Mouse (Mus musculus) heart, postnatal 25 days (tissue): ENCODE measurements around the gene H2-DMb2. TPM values are rescaled to one million over a fixed set of nuclear protein-coding genes. Genes with fewer than 3 reads are reported as not detected.

Source experiments
- DNase-seq: peaks from one replicate; pipeline ENCODE4 v3.0.0; 2022; ENCODE audit warnings: low spot score
- intact Hi-C: fragments of 180-260 bp; cut with DNase I; formaldehyde crosslinking; loops from one replicate; pipeline ENCODE4 v1.15.1; 2025
- total RNA-seq, 2 experiments: library from RNA; stranded (reverse); gene quantifications; 2 replicates each; pipeline ENCODE4 v1.2.3; 2021

Gene H2-DMb2
- total RNA-seq, 2 experiments from 2014 or later: 0.91 to 1.6 TPM

DNA sequence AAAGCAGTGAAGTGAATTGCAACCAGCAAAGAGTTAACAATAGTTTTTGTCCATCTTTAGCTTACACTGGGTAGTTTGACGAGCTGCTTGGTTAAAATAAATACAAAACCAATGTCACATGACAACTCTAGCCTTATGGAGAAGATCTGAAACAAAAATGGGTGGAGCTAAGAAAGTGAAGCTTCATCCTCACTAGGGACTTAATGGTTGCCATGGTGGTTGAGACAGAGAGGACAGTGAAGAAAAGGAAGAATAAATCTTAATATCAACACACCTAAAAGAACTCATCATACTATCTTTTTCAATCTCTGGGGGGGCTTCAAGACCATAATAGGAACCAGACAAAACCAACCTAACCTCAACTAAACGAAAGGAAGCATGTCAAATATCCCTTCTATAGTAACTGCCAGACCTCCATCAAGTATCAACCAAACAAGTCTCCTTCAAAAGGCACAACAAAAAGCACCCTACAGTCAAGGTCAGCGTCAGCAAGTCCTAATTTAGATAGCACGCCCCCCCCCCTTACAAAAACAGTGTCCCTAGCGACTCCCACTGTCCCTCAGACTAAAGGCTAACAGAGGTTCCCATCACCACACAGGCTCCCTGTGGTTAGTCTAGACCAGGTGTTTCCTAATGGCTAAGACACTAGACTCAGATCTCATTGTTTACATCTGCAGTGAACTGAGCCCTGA is 25.5 kb upstream of the H2-DMb2 start:
- intact Hi-C loops: loop anchor here (5.0 kb wide), 1 partner anchor 90 kb away; the partner anchor contains the start of gene H2-Ke6
- no peak for DNase-seq

DNA sequence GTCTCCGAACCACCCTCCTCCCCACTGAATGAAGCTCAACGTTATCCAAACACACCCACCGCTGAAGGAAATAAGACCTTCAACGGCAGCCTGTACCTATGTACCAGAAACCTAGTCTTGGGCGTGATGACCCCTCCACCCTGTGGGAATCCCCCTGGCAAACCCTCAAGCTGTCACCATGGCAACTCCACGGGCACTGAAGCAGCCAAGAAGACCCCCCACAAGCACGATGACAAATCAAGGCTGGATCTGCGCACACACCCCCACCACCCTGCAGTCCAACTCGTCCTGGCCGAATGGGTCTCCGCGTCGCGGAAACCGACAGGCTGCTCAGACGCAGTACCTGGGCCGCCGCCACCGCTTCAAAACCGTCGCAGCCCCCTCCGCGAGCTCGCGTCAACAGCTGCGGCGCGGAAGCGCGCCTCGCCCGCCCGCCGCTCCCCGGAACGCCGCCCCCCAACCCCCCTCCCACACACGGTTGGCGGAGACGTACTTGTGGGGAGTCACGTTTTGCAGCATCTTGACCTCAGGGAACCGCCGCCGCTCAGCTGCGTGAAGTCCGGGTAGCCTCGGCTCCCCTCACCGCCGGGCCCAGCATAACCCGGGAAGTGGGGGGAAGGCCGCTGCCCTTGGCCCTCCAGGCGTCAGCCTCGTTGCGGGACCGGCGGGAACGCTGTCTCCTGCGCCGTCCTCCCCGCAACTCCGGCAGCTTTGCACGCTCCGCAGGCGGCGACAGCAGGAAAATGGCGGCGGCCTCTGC is 24.8 kb upstream of the H2-DMb2 start:
- intact Hi-C loops: loop anchor here (5.0 kb wide), 1 partner anchor 91 kb away; the partner anchor contains the start of gene H2-Ke6
- no peak for DNase-seq

DNA sequence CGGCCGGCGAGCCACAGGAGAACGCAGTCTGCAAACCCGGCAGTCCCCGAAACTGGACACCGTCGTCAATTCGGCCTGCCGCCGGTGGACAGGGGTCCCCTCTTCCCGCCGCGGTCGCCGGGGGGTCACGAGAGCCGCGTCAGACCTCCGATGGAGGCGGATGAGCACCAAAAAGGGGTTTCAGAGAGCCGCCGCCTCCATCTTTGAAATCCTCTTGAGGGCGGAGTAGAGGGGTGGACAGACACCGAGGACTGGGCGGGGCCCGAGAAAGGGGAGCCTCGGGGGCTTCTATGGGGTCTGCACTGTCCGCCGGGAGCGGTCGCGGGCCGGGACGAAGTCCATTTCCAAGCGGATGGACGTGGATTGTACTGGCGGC is 24.2 kb upstream of the H2-DMb2 start:
- DNase-seq: no peak
- intact Hi-C loops: loop anchor here (5.0 kb wide), 1 partner anchor 92 kb away; the partner anchor contains the start of gene H2-Ke6

DNA sequence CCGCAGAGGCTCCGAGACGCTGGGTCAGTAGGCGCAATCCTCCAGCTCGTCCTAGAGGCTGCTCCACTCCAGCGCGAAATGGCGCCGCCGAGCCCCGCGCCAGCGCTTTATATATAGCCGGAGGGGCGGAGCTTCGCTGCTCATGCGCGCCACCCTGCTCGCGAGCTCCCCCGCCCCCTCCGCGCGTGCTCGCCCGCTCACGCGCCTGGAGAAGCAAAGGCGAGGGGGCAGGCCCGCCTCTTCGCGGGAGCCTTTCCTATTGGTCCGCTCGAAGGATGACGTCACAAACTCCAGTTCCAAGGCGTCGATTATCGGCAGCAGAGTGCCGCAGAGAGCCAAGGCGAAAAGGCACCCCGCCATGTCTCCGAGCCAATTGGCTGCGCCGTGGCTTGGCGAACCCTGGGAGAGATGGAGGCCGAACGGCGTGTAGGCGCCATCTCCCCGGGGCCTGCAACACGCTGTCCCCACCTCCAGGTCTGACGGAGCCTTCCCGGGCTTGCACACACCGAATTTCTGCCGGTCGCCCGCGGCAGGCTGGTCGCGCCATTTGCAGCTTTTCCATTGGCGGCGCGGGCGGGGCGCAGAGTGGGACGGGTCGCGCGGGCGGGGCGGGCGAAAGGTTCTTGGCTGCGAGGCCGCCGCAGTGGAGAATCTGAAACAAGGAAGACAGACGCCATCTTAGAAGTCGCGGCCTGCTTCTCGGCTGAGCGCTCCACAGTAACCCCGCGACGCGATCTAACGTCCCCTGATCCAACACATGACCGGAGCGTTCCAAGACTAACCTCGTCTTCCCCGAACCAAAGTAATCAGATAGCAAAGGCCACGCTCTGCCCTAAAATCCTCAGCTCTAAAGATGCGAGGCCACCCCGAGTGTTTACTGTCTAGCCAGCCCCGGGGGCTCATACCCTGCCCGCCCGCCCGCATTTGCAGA is 23.6 kb upstream of the H2-DMb2 start, which contains the start of gene H2-DMa:
Gene H2-DMa (plus strand): TSS at position 293 of the 931 bp plus-strand sequence.
- intact Hi-C loops: loop anchor here (5.0 to 10.0 kb wide), 2 partner anchors 92 to 465 kb away; partner anchors contain the start of genes Gpsm3 and H2-Ke6
- peak; percentile 99 for DNase-seq

DNA sequence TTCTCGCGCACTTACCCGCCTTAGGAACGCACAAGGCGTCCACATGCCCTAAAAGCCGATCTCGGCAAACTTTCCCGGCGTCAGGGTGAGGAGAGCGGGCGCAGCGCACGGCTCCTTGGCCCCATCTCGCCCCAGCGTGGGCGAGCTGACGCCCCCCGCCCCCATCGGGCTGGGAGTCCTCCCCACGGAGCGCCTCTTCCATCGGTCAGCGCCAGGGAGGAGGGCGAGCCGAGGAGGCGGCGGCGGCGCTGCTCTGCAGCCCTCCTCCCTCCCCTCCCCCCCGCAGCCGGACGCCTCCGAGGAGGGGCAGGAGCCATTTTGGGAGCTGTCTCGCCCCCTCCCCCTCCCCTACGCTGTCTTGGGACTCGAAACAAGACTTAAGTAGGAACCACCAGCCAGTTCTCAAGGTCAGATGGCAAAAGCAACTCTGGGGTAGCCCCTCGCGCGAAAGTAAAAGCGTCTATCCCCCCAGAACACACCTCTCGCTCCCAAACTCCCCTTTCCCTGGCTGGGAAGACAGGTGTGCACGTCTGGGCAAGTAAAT is 22.9 kb upstream of the H2-DMb2 start:
- intact Hi-C loops: loop anchor here (10.0 kb wide), 1 partner anchor 465 kb away; the partner anchor contains the start of gene Gpsm3

DNA sequence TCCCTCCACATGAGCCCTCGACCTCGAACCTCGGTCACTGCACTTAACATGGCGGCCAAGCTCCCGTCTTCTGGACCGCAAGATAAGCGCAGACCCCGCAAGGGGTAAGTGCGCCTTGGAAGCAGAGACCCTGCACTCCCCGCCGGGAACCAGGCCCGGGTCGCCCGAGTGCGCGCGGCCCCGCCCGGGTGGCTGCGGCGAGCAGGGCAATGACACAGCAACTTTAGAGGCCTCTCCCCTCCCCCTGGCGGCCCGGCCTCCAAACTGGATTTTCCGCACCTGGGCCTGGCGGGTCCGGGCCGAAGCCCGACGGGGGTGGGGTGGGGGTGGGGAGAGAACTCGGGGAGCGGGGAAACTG is 22.3 kb upstream of the H2-DMb2 start:
- peak; percentile 80 for DNase-seq
- intact Hi-C loops: loop anchor here (10.0 kb wide), 1 partner anchor 464 kb away; the partner anchor contains the start of gene Gpsm3

More for the DNA sequence above, 22.9 kb upstream of the H2-DMb2 start:
- peak; percentile 82 for DNase-seq

DNA sequence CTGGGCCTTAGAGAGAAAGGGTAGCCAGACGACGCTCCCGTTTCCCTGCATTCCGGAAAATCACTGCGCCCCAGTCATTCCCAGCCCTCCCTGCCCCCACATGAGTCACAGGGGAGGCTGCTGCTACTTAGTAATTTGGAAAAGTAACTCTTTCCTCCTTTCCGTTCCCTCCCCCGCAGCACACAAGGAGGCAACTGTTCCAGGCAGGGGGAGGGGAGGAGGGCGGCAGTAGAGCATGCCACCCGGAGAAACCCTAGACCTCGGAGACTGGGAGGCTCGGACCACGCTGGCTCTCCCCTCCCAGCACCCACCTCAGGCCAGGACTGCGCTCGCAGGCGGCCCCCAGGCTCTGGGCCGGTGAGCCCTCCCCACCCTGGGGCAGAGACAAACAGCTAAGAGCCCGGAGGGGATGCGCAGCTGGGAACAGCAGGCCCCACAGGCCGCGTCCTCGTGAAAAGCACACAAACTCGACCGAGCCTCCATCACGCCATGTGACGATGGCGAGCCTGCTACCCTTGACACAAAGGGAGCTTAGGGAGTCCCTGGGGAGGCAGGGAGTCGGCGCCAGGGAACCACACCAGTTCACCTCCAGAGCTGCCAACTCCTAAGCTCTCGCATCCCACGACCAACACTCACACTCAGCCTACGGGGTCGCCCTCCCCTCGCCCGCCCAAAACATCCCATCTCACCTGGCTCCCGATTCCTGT is 21.8 kb upstream of the H2-DMb2 start:
- intact Hi-C loops: loop anchor here (10.0 kb wide), 1 partner anchor 463 kb away; the partner anchor contains the start of gene Gpsm3

DNA sequence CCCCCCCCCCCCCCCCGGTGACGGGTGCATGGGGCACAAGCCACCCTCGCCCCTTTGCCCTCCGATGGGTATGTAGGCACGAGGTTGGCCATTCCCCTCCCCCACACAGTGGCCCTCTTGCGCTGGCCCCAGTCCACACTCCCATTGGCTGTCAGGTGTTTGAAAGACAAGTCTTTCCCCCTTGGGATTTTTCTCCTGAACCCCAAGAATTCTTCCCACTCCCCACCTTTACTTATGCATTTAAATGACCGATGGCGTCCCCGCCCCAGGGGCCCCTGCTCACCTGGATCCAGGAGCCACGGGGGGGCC is 21.3 kb upstream of the H2-DMb2 start:
- intact Hi-C loops: loop anchor here (10.0 kb wide), 1 partner anchor 463 kb away; the partner anchor contains the start of gene Gpsm3
- DNase-seq: no peak

More for the DNA sequence above, 21.8 kb upstream of the H2-DMb2 start:
- peak; percentile 86 for DNase-seq

DNA sequence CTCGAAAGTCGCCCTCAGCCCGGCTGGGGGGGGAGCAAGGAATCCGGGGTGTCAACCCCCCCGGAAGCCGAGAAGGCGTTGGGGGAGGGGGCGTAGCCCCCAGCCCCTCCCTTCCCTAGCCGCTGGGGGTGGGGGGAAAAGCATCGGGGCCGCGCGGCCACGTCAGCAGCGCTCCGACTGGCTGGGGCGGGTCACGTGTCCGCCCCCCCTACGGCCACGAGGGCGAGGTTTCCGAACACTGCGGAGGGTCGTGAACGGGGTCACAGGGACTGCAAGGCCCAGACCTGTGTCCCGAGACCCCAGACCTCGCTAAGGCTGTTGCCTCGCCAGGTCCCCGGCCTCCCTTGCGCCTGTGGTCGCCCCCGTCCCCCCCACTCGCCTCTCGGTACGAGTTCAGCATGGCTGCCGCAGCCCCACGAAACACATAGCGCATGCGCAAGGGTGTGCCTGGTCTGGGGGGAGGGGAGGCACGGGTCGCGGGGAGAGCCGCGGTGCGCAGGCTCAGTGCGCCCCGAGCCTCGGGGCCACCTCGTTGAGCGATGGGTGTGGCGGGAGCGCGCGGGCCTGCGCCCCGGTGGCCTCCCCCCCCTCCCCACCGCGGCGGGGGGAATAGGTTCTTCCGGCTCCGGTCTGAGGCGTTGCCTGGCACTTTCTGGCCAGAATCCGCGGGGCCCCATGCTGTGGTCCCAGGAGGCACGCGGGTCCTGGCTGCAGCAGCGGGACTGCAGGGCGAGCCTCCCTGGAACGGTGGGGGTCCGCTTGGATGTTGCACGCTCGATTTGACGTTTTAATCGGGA is 20.7 kb upstream of the H2-DMb2 start, which contains the start of gene Brd2:
Gene Brd2 (minus strand): TSS at position 447 of the 797 bp plus-strand sequence.
- intact Hi-C loops: loop anchor here (10.0 kb wide), 1 partner anchor 462 kb away; the partner anchor contains the start of gene Gpsm3
- peak; percentile 96 for DNase-seq

DNA sequence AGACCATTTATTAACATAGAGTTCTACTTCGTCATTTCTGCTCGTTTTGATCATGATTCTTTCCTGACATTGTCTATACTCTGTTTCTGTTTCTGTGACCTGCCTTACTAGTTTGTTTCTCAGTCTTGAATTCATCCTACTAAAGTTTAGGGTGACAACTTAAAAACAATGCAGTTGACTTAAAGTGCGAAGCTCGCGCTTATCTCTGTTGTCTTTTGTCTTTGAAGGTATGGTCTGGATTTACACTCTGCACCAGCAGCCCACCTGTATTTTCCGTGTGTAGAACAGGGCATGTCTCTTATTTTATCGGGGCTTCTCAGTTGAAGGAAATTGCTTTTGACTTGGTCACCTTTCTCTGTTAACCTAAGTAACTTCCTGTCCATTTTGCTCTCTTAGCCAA is 20.0 kb upstream of the H2-DMb2 start:
- DNase-seq: no peak
- intact Hi-C loops: loop anchor here (10.0 kb wide), 1 partner anchor 462 kb away; the partner anchor contains the start of gene Gpsm3

DNA sequence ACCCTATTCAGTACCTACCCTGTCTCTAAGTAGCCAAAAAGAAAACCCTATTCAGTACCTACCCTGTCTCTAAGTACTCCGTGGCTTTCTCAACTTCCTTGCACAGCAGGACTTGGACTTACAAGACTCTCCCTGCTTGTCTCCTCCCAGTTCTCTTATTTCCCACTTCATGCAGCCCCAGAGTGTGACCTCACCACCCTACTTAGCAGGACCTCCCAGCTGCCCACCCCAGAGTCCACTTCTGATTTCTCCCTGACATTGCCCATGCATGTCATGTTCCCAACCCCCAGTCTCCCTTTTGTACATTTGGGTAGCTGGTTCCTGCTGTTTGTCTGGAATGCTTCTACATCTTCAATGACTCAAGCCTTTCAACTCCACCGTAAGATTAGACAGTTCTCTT is 19.6 kb upstream of the H2-DMb2 start:
- DNase-seq: no peak
- intact Hi-C loops: loop anchor here (10.0 kb wide), 1 partner anchor 461 kb away; the partner anchor contains the start of gene Gpsm3

DNA sequence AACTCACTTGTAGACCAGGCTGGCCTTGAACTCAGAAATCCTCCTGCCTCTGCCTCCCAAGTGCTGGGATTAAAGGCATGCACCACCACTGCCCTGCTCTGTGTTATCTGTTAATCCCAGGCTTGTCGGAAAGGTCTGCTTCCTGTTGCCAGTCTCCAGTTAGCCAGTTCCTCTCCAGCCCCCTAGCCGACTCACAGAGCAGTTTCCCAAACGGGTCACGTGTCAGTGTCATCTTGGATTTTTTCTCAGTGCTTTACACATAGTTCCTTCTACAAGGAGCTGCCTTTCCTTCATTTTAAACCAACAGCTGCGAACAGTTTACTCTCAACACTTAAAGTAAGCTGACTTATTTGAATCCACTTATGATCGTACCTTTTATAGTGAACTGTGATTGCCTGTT is 18.5 kb upstream of the H2-DMb2 start:
- no peak for DNase-seq

DNA sequence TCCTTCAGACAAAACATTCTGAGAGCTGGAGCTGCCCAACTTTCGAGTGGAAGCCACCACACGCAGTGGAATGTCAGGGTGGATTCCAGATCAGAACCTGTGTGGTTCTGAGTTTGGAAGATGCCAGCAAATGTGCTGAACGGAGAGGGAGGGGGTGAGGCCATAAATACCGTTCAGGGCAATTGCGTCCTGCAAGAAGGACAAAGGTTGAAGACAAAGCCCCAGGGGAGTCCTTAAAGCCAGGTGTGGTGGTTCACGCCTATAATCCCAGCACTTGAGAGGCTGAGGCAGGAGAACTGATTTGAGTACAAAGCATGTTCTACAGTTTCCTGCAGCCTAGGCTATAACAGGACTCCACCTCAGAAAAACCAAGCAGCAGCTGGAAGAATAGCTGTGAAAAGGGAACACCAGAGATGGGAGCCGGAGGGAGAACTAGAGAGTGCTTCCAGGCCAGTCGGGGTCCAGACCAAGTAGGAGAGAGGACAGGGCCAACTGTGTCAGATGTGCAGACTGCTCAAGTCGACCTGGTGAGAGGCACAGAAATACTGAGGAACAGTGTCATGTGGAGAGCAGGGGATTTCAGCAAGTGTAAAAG is 16.2 kb upstream of the H2-DMb2 start:
- no peak for DNase-seq
- intact Hi-C loops: loop anchor here (10.0 kb wide), 1 partner anchor 458 kb away; the partner anchor contains the start of gene Gpsm3

More for the DNA sequence above, 18.5 kb upstream of the H2-DMb2 start:
- intact Hi-C loops: loop anchor here (10.0 kb wide), 1 partner anchor 460 kb away; the partner anchor contains the start of gene Gpsm3

DNA sequence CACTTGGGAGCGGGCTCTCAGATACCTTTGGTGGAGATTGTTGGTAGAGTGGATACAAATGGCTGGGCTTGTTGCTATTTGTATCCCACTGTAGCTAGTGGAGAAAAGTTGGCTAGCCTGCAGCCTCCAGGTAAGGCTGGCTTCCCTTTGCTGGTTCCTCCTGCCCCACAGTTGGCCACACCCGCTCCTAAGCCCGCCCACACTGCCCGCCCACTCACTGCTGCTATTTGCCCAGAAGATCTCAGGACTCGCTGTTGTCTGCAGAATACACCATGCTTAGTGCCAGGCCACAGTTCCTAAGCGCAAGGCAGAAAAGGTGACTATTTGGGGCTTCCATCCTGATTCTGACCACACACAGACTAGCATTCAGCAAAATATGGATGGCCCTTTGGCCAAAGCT is 15.6 kb upstream of the H2-DMb2 start:
- intact Hi-C loops: loop anchor here (10.0 kb wide), 1 partner anchor 457 kb away; the partner anchor contains the start of gene Gpsm3
- DNase-seq: peak; percentile 23

DNA sequence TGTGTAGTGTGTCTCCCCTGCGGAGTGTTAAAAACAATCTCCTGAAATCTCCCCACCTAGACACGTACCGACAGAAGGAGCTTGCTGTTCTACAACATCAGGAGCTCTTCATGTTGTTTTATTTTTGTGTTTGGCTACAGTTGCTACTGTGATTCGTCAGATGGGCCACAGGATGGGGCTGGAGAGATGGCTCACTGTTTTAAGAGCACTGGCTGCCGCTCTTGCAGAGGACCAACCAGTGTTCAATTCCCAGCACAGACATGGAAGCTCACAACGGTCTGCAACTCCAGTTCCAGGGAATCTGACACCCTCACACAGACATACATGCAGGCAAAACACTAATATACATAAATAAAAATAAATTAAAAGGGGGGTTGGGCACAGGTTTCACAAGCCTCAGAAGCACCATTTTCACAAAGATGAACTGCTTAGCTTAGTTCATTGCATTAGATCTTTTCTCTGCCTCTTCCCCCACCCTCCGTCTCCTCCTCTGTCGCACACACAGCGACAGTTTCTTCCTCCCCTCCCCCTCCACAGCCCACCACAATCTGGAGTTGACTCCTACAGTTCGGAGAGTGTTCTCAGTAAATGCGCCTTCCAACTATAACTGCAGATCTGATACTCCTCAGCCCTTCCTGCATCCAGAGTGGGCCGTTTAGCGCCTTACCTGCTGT is 14.7 kb upstream of the H2-DMb2 start:
- no peak for DNase-seq
- intact Hi-C loops: loop anchor here (10.0 kb wide), 1 partner anchor 456 kb away; the partner anchor contains the start of gene Gpsm3
